Mouse (Mus musculus): ENCODE measurements around the gene Adamts17. TPM values are rescaled to one million over a fixed set of nuclear protein-coding genes. Genes with fewer than 3 reads are reported as not detected.

Gene Adamts17
- polyA plus RNA-seq, 1 experiment from 2014 or later, result 4.6 TPM

- H3K4me1 ChIP-seq, result peaks cover 25% of the 10 kb centered on the region
- no peaks in the 10 kb centered on the region for H3K27me3 ChIP-seq
- no peak overlapping the region for H3K4me3 ChIP-seq (replicated peaks)
- H3K9ac ChIP-seq, result no peak overlapping the region
- no peaks in the 10 kb centered on the region for H3K36me3 ChIP-seq
- H3K27ac ChIP-seq, result no peak overlapping the region
- no peak for ATAC-seq (replicated peaks; ENCODE audit: low FRiP score)
- no peak overlapping the region for H3K4me2 ChIP-seq
- 79% methylated on average over 8 of the region's 8 CpGs for WGBS
- no peaks in the 10 kb centered on the region for H3K9me3 ChIP-seq (replicated peaks)
These were observed 96.7 kb downstream of the Adamts17 start for GRCm38 (mm10) chr7:66936042-66936755.

DNA sequence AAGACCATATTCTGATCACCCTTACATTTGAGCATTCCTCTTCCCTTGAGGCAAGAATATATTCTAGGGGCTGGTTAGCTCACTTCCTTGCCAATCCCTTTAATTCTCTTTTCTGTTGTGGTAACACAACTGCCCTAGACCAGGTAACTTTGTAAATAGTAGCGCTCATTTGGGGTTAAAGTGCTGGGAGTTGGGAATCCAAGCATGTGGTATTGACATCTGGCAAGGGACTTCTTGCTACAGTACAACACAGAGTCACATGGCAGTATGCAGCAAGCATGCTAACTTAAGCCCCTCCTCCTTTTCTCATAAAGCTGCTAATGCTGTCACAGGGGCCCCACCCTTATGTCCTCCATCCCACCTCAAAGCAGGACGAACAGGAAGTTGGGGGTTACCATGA lies 97.4 kb downstream of the Adamts17 start:
- Histone ChIP-seq H3K9ac (no peak overlapping the region), H3K27ac (no peak overlapping the region), H3K4me2 (no peak overlapping the region), H3K4me3 (replicated peaks) (no peak overlapping the region), H3K36me3 (no peaks in the 10 kb centered on the region), H3K27me3 (no peaks in the 10 kb centered on the region), H3K9me3 (replicated peaks) (no peaks in the 10 kb centered on the region), H3K4me1 (peaks cover 25% of the 10 kb centered on the region)
- no peak; the same call in 1 of the 2 replicates for ATAC-seq (replicated peaks; ENCODE audit: low FRiP score)
- 62% methylated on average over 2 of the region's 2 CpGs for whole genome bisulfite sequencing

DNA sequence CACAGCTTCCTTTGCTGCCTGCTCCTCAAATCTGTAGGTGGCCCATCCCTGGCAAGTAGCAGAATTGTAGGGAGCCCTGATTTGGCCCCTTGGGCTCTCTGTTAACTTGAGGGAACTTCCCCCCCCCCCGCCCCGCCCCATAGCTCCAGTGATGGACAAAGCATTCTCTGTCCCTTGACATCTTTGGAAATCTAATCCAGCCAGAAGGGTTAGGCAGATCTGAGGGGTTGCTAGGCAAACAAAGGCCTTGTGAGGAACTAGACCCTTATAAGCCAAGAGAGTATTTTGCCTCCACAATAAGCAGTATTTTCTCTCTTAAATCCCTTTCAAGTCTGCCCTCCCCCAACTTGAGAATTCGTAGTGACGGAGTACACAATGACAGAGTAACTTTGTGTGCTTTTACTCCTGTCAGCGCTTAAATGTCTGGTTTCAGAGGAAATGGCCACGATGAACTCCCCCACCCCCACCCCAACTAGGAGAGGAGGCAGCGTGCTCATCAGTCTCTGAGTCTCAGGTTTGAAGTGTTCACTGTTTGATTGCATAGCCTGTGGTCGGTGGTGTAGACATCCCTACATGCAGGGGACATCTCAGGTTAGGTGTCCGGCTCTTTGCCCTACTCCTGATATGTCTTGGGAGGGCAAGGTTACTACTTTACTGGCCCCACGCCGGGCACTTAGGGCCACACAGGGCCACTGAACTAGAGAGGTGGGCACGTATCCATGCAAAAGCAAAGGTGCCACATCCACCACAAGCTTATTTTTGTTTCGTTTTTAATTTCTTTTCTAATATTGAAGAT lies 99.7 kb downstream of the Adamts17 start:
- ATAC-seq (replicated peaks; ENCODE audit: low FRiP score), result no peak
- no peak overlapping the region for H3K4me3 ChIP-seq (replicated peaks)
- WGBS, result 71% methylated on average over 13 of the region's 13 CpGs
- no peak overlapping the region for H3K4me2 ChIP-seq
- H3K36me3 ChIP-seq, result no peaks in the 10 kb centered on the region
- H3K27ac ChIP-seq, result no peak overlapping the region
- no peak overlapping the region for H3K9ac ChIP-seq
- no peaks in the 10 kb centered on the region for H3K27me3 ChIP-seq
- H3K4me1 ChIP-seq, result peaks cover 21% of the 10 kb centered on the region
- no peaks in the 10 kb centered on the region for H3K9me3 ChIP-seq (replicated peaks)

DNA sequence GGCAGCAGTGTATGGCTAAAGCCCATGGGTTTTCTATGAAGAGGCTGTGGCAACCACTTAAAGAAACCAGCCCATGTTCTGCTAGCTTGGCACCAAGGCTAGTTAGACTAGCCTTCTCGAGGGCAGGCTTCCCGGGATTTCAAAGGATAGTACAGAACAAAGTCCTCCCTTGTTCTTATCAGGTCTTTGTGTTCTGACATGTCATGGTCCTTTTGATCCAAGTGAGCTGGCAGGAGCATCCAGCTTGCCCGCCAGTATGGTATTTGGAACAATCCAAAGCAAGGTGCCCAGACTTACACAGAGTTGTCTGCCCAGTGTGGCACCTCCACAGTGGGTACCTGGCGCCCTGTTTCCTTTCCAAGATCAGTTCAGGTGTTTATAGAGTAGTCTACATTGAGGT lies 101.2 kb downstream of the Adamts17 start:
- no peaks in the 10 kb centered on the region for H3K36me3 ChIP-seq
- peaks cover 21% of the 10 kb centered on the region for H3K4me1 ChIP-seq
- ATAC-seq (replicated peaks; ENCODE audit: low FRiP score), result no peak
- no peaks in the 10 kb centered on the region for H3K27me3 ChIP-seq
- no peak overlapping the region for H3K4me2 ChIP-seq
- H3K9me3 ChIP-seq (replicated peaks), result no peaks in the 10 kb centered on the region
- H3K4me3 ChIP-seq (replicated peaks), result no peak overlapping the region
- WGBS, result 80% methylated on average over 4 of the region's 4 CpGs
- H3K9ac ChIP-seq, result no peak overlapping the region
- H3K27ac ChIP-seq, result no peak overlapping the region

DNA sequence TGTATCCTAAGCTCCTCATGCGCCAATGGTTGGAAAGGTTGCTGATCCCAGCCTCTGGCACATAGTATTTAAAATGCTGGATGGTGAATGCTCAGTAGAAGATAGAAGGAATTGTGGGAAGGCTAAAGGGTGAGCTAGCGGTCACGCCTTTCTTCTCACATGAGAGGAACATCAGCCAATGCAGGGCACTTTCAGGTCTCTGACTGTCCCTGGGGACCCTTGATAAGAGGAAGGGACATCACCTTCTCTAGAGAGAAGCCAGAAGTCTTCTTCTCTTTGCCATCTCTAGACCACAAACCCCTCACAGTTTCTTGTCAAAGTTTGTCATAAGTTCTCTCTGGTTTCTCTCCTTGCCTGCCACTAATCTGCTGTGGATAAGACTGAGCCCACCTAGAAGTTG lies 109.5 kb downstream of the Adamts17 start:
- Histone ChIP-seq H3K27ac (no peak overlapping the region), H3K36me3 (no peaks in the 10 kb centered on the region), H3K4me2 (no peak overlapping the region), H3K4me1 (no peaks in the 10 kb centered on the region), H3K9me3 (replicated peaks) (no peaks in the 10 kb centered on the region), H3K9ac (no peak overlapping the region), H3K4me3 (replicated peaks) (no peak overlapping the region), H3K27me3 (no peaks in the 10 kb centered on the region)
- no peak for ATAC-seq (replicated peaks; ENCODE audit: low FRiP score)
- WGBS, result 97% methylated on average over 3 of the region's 3 CpGs

GRCm38 (mm10) chr7:66952921-66953320 lies 113.4 kb downstream of the Adamts17 start:
- Histone ChIP-seq H3K9me3 (replicated peaks) (no peaks in the 10 kb centered on the region), H3K27me3 (no peaks in the 10 kb centered on the region), H3K36me3 (no peaks in the 10 kb centered on the region), H3K4me3 (replicated peaks) (no peak overlapping the region), H3K4me1 (peaks cover 24% of the 10 kb centered on the region), H3K9ac (no peak overlapping the region), H3K27ac (no peak overlapping the region), H3K4me2 (no peak overlapping the region)
- WGBS, result 92% methylated on average over 3 of the region's 3 CpGs
- no peak for ATAC-seq (replicated peaks; ENCODE audit: low FRiP score)

GRCm38 (mm10) chr7:66954073-66954472 lies 114.5 kb downstream of the Adamts17 start:
- H3K27me3 ChIP-seq, result no peaks in the 10 kb centered on the region
- no peak overlapping the region for H3K4me3 ChIP-seq (replicated peaks)
- ATAC-seq (replicated peaks; ENCODE audit: low FRiP score), result no peak
- no peaks in the 10 kb centered on the region for H3K36me3 ChIP-seq
- H3K4me1 ChIP-seq, result peaks cover 24% of the 10 kb centered on the region
- no peak overlapping the region for H3K9ac ChIP-seq
- H3K9me3 ChIP-seq (replicated peaks), result no peaks in the 10 kb centered on the region
- WGBS, result 77% methylated on average over 8 of the region's 8 CpGs
- no peak overlapping the region for H3K27ac ChIP-seq
- no peak overlapping the region for H3K4me2 ChIP-seq

DNA sequence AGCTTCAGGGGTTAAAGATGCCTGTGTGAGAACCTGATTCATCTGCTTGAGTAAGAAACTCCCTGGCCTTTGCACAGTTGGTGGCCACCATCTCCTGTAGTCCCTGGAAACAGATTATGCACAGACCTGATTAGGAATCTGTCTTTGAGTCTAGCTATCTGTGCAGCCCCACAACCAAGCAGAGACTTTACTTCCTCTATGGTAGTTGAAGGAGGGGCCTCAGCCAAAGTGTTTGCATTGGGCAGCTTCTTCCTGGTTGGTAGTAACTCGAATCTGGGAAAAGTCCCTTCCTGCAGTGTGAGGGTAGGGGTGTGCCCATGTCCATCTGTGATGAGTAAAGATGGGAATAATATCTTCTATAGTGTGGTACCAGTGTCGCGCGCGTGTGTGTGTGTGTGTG lies 115.2 kb downstream of the Adamts17 start:
- 0 out of 2 replicates have a peak, but pooled peaks have one; percentile 8 for ATAC-seq (replicated peaks; ENCODE audit: low FRiP score)
- H3K27me3 ChIP-seq, result no peaks in the 10 kb centered on the region
- H3K27ac ChIP-seq, result no peak overlapping the region; the same call in 1 of the 2 replicates
- peaks cover 24% of the 10 kb centered on the region for H3K4me1 ChIP-seq
- no peaks in the 10 kb centered on the region for H3K9me3 ChIP-seq (replicated peaks)
- no peak overlapping the region for H3K4me3 ChIP-seq (replicated peaks)
- no peak overlapping the region for H3K4me2 ChIP-seq
- no peaks in the 10 kb centered on the region for H3K36me3 ChIP-seq
- 77% methylated on average over 5 of the region's 5 CpGs for WGBS
- no peak overlapping the region for H3K9ac ChIP-seq

GRCm38 (mm10) chr7:66955455-66955919 lies 116.0 kb downstream of the Adamts17 start:
- H3K9ac ChIP-seq, result no peak overlapping the region
- ATAC-seq (replicated peaks; ENCODE audit: low FRiP score), result peak; percentile 81
- WGBS, result 8% methylated on average over 8 of the region's 8 CpGs
- no peak overlapping the region for H3K4me2 ChIP-seq
- H3K27ac ChIP-seq, result peak overlapping the region; percentile 83
- no peaks in the 10 kb centered on the region for H3K36me3 ChIP-seq
- H3K27me3 ChIP-seq, result no peaks in the 10 kb centered on the region
- H3K4me1 ChIP-seq, result peaks cover 30% of the 10 kb centered on the region
- no peak overlapping the region for H3K4me3 ChIP-seq (replicated peaks)
- H3K9me3 ChIP-seq (replicated peaks), result no peaks in the 10 kb centered on the region

- 44% methylated on average over 2 of the region's 2 CpGs for WGBS
These were observed 116.4 kb downstream of the Adamts17 start for GRCm38 (mm10) chr7:66955978-66956377.

DNA sequence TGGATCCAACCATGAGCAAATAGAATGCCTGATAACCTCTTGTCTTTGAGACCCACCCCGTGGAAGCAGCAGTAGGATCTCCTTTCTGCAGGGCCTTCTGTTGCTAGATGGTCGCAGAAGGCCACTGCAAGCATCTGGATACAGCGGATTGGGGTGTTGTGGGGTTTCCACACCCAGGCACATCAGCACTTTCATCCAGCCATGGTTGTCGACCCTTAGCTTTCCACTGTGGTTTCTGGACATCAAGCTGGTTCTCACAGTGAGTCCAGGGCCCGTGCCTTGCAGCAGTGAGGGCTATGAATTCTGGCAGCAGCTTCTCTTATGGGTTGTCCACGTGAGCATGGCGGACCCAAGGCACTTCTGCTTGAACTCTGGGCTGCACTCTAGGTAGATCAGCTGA lies 118.2 kb downstream of the Adamts17 start:
- no peak overlapping the region for H3K4me3 ChIP-seq (replicated peaks)

More at GRCm38 (mm10) chr7:66955978-66956377, 116.4 kb downstream of the Adamts17 start:
- ATAC-seq (replicated peaks; ENCODE audit: low FRiP score), result no peak; the same call in 1 of the 2 replicates
- Histone ChIP-seq H3K4me2 (no peak overlapping the region), H3K27ac (peak overlapping the region; percentile 83), H3K9me3 (replicated peaks) (no peaks in the 10 kb centered on the region), H3K36me3 (no peaks in the 10 kb centered on the region), H3K4me1 (peaks cover 35% of the 10 kb centered on the region), H3K9ac (no peak overlapping the region), H3K27me3 (no peaks in the 10 kb centered on the region), H3K4me3 (replicated peaks) (no peak overlapping the region)

More for the DNA sequence above, 118.2 kb downstream of the Adamts17 start:
- H3K9me3 ChIP-seq (replicated peaks), result no peaks in the 10 kb centered on the region
- no peak overlapping the region for H3K4me2 ChIP-seq
- 91% methylated on average over 7 of the region's 7 CpGs for WGBS
- H3K9ac ChIP-seq, result no peak overlapping the region
- ATAC-seq (replicated peaks; ENCODE audit: low FRiP score), result no peak
- H3K4me1 ChIP-seq, result peaks cover 40% of the 10 kb centered on the region
- no peak overlapping the region for H3K27ac ChIP-seq
- no peaks in the 10 kb centered on the region for H3K27me3 ChIP-seq
- H3K36me3 ChIP-seq, result no peaks in the 10 kb centered on the region

Data from kidney, embryonic 15.5 days (tissue).